Mouse (Mus musculus): ENCODE data around the gene Tysnd1.

Tysnd1 gene

GRCm38 (mm10) chr10:61738126-61738525 lies 42.8 kb downstream of the Tysnd1 start:
- no peak for DNase-seq (ENCODE audit: low spot score)

- no peak for DNase-seq (ENCODE audit: low spot score)
Observed at GRCm38 (mm10) chr10:61741306-61741705, 46.0 kb downstream of the Tysnd1 start.

- DNase-seq (ENCODE audit: low spot score): no peak
Observed at GRCm38 (mm10) chr10:61741873-61742272, 46.6 kb downstream of the Tysnd1 start.

- DNase-seq (ENCODE audit: low spot score): no peak
Observed at GRCm38 (mm10) chr10:61742336-61742735, 47.0 kb downstream of the Tysnd1 start.

- no peak for DNase-seq (ENCODE audit: low spot score)
Observed at GRCm38 (mm10) chr10:61745133-61745532, 49.8 kb downstream of the Tysnd1 start.

GRCm38 (mm10) chr10:61747302-61747701 lies 52.0 kb downstream of the Tysnd1 start:
- no peak for DNase-seq (ENCODE audit: low spot score)

- DNase-seq (ENCODE audit: low spot score): no peak
Observed at GRCm38 (mm10) chr10:61750014-61750413, 54.7 kb downstream of the Tysnd1 start.

GRCm38 (mm10) chr10:61751534-61752219 lies 56.4 kb downstream of the Tysnd1 start:
- DNase-seq (ENCODE audit: low spot score): no peak
